Mouse (Mus musculus) right cerebral cortex, postnatal 10 days (tissue): ENCODE results near the gene Msln.

Experiments
- DNase-seq, 2 experiments: peaks; one replicate each; pipeline ENCODE4 v3.0.0; 2021; ENCODE audit warnings: low spot score in 2 of 2

The Msln gene

DNA sequence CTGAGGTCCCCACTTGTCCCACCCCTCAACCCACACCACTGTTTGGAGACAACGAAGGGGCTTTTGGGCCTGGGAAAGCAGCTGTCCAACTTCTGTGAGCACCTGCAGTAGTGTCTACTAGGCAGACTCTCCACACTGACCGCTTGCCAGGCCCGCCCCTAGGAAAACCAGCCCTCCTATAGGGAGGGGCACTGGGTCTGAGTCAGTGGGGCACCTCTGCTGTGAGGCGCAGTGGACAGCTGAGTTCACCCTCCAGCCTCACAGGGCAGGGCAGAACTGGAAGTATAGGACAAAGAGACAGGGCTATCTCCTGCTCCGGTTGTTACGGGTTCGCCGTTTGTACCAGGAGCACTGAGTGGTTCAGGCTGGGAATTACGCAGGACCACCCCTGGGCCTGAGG lies at the start of gene Msln:
TSS of gene Msln (minus strand) at position 138 of the 400 bp plus-strand sequence.
- no peak for DNase-seq

DNA sequence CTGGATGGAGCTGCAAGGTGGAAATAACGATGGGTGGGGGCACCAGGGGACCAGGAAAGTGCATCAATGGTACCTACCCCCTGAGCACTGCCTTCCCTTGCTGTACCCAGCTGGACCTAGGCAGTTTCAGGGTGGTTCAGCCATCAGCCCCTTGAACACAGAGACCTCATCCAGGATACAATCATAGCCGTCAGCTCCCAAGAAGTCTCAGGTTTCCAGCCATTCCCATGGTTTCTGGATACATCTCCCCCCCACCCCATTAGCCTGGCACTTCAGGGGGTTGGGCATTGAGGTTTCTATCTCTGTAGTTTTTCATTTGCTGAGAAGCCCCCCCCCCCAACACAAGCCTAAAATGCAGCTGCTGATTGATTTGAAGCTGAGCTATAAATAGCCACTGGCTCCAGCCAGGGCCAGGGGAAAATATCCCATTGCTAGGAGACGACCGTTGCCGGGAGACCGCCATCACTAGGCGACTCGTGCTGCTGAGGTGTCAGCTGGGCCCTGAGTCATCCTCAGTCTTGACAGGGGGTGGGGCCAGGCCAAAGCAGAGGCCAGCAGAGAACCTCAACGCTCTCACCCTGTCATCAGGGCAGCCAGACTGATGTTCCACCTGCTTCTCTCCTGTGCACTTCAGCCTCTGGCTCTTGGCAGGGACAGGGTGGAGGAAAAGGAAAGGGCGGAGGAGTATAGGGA lies 48.8 kb upstream of the Msln start:
- peak; percentile 91 to 96 for DNase-seq

DNA sequence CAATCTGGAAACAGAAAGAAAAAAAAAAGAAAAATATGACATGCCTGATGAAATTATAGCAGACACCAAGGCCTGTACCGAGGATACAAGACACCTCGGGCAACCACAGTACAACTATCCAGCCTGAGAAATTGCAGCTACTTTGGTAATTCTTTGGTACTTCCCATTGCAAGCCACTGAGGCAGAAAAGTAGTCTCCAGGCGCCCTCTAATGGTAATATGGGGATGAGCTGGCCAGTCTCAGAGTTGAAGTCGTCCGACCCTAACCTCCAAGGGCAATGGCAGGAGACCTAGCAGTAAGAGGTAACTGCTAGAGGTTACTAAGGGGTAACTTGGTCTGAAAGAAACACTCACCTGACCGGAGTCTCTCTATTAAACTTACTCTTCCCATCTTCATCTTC lies 46.9 kb upstream of the Msln start:
- peak; percentile 75 to 76 for DNase-seq

DNA sequence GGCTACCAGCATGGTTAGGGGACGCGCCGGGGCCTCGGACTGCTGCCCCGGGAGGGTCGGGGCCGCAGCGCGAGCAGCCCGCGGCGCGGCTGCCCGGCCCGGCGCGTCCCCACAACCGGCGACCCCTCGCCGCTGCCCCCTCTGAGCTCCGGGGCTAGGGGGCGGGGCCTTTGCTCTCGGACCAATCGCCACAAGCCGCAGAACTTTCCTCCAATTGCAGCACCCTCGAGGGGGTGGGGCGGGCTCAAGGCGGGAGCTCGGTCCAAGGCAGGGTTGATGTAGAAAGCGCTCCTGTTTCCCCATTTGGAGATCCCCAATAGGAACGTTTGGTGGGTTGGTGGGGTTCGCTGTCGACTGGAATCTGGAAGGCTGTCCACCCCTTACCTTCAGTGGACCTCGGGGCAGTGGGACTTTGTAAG lies 42.8 kb upstream of the Msln start, which contains the start of gene Metrn:
TSS of gene Metrn (minus strand) at position 186 of the 419 bp plus-strand sequence.
- peak; percentile 90 to 92 for DNase-seq

DNA sequence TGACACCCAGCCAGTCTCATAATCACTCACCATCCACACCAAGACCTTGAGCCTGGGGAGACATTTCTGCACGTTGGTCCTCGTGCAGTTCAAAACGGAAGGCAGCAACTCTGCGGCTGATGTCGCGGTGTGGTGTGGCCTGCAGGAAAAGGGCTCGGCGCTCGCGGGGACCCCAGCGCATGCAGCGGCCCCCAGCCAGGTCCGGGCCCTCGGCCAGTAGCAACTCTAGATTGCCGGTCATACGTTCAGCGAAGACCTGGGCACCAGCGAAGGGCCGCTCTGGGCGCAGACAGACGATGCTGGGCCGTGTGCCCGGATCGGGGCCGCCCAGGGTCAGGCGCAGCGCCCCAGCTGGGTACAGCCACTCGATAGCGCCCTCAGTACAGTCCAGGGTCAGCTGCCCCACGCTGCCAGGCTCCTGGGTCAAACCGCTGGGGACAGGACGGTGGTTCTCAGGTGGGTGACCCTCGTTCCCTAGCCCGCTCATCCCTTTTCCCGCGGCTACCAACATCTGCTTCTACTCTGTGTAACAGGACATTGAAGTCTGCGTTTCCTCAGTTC lies 42.1 kb upstream of the Msln start:
- DNase-seq, result peak; percentile 58 to 61

DNA sequence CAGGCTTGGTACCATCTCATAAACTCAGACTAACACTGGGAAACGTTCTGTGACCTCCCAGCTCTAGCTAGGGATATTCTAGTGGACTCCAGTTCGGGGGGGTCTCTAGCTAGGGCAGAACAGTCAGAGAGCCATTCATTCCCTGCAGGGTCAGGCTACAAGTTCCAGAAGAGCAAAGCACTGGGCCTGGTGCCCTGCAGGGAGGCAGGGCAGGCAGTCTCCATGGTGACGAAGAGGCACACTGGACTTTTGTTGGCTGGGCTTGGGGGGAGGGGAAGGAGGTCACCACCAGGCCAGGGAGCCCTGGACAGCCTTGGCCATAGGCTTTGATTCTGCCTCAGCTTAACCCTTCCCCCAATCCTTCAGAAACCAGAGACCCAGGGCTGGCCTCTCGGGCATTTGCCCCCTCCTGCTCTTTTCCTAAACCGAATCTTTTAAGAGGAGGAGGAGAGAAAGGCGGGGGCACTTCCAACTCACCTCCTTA lies 41.5 kb upstream of the Msln start, which contains the start of gene AC134908.4:
TSS of gene AC134908.4 (minus strand) at position 51 of the 484 bp plus-strand sequence.
- DNase-seq, result peak; percentile 83 to 85

DNA sequence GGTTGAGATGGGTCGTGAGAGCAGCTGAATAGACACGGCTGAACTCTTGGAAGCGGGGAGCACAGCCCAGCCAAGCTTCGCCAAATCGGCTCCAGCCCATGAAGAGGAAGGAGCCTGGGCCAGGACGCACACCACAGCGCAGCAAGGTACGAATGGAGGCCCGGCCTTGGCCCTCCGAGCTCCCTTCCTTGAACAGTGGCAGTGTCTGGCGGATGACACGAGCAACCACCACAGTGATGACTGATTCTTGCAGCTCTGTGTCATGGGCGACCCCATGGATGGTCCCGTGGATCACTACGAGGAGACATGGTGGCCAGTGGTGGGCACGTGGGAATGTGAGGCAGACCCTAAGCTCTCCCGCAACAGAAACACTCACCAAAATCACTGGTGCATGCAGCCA lies 40.8 kb upstream of the Msln start:
- DNase-seq, result no peak

DNA sequence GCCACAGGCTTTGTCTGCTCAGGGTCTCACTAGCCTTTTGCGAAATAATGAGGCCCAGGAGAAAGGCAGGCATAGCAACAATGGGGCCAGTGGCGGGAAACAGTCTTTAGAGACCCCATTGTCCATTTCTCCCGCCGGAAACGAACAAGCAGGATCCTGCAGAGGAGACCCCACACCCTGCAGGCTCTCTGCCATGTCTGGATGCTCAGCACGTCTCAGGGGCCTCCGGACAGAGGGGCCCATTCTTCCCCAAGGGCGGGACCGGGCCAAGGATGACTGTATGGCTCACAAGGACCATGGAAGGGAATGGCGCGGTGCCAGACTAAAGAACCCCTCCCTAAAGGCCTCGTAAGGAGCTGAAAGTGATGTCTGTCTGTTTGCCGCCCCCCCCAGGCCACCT lies 40.0 kb upstream of the Msln start:
- DNase-seq, result peak; percentile 61 to 73

DNA sequence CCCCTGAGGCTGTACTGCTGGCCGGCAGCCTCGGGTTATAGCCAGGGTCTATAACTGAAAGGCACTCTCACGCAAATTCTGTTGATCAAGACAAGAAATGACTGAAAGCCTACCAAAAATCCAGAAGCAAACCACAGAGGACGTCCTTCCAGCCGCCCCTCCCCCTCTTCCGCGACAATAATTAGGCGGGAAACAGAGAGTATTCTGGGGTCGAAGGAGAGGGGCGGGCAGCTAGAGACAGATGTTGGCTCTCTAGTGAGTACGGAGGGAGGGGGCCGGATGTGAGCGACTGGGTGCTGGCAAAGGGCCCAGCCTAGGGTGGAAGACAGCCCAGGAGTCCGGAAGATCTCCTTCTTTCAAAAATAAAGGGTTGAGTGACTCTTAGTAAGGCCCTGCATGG lies 38.4 kb upstream of the Msln start, which contains the start of gene Fam173a:
TSS of gene Fam173a (minus strand) at position 287 of the 400 bp plus-strand sequence.
- DNase-seq, result peak; percentile 89 to 93

DNA sequence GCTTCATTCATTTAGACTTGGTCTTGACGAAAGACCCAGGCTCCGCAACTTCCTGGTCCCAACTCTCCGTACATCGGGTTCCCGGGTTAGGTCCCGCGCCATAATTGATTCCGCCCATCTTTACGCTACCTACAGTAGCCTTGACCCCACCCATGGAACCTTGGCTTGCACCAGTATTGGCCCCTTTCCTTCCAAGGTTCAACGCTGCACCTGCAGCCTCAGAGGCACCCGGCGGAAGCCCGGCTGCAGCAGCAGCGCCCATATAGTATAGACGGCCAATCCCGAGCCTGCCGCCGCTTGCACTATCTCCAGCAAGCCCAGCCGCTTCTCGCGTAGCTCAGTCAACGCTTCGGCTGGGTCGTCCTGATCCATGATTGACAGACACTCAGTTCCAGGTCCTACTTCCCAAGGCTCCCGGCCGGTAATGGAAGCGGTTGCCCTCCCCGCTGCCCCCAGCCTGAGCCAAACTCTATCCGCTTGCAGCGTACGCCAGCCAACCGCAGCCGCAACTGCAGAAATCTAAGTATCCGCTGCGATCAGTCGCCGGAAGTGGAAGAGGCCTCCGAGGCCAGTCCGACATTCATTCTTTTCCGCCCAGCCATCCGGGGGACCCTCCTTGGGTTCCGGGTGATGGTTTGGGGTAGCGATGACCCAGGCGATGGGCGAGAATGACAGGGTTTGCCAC lies 37.8 kb upstream of the Msln start:
- DNase-seq, result peak; percentile 89 to 92

DNA sequence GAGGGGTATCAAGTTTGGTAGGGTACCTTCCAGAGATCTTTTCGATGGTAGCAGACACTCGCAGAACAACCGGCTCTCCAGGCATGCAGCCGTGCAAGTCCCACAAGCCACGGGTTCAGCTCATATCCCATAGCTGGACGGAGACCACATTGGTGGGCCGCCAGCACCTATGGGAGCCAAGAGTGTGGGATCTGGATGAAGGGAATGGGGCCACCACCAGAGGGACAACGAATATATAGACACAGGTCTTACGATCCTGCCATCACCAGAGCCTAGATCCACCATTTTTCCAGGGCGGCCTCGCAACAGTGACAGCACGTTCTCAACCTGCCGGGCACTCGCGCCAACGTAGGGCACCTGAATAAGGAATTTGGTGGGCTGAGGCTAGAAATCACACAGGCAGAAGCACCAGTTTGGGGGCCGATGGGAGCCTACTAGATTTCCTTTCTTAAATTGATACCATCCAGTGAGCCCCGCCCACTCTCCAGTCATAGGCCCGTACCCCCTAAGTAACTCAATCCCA lies 37.2 kb upstream of the Msln start:
- peak in 1 of 2 experiments; percentile 48 for DNase-seq

DNA sequence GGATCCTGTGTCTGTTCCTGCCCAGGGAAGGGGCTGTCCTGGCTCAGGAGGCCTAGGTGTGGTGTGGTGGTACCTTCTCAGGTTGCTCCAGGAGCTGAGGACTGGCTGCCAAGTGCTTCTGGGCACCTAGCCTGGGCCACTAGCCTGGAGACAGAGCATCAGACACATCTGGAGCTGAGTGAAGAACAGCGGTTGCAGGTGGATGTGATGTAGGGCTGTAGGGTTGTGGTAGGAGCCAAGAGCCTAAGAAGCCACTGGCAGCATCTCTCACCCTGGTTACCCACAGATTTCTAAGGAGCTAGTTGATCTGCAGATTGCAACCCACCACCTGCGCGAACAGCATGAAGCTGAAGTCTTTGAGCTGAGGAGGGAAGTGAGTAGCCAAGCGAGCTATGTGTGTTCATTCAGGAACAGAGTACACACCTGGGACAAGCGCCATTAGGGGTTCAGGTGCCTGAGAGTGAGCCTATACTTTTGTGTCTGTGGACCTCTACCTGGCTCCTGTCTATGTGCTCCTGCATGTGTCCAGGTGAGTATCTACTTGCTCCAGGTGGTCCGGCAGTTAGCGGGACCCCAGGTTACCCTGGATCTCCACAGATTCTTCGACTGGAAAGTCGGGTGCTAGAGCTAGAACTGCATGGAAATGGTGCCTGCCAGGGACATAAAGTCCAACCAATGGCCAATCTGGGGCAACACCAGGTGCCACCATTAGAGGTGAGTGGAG lies 32.8 kb upstream of the Msln start:
- DNase-seq, result no peak

DNA sequence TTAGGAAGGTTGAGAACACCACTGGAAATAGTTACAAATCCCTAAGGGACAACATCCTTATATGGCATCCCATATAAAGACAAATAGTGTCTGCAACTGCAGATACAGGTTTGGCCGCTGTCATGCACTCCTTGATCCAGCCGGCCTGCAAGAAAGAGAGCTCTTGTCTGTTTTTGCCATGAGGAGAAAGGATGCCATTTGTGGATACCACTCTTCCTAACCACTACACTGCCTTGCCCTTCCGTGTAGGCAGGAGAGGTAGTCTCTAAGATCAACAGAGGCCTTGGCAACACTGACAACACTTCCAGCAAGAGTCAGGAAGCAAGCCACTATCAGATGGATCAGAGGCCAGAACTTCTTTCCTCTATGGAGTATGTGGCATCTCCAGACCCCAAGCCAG lies 32.1 kb upstream of the Msln start, which contains the start of gene Ccdc78:
TSS of gene Ccdc78 (plus strand) at position 301 of the 400 bp plus-strand sequence.
- no peak for DNase-seq

DNA sequence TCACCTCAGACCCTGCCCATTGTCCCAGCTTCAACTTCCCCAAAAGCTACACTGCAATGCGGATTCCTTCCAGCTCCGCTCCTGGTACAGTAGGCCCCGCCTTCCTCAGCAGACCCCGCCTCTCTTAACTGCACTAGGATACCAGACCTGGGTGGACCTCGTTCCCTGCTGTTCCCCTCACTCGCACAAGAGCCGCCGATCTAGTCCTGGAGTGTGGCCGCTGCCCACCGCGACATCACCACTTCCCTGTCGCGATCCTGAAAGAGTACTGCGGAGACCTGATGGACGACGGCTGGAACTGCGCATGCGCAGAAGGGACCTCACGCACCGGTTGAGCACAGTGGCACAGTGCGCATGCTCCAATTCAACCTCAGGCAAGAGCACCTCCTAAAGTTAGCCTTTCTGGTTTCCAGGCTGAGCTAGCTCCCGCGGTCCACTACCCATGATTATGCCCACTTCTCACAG lies 31.1 kb upstream of the Msln start, which contains the start of gene Haghl:
TSS of gene Haghl (minus strand) at position 393 of the 465 bp plus-strand sequence.
- DNase-seq, result peak; percentile 97 to 98

DNA sequence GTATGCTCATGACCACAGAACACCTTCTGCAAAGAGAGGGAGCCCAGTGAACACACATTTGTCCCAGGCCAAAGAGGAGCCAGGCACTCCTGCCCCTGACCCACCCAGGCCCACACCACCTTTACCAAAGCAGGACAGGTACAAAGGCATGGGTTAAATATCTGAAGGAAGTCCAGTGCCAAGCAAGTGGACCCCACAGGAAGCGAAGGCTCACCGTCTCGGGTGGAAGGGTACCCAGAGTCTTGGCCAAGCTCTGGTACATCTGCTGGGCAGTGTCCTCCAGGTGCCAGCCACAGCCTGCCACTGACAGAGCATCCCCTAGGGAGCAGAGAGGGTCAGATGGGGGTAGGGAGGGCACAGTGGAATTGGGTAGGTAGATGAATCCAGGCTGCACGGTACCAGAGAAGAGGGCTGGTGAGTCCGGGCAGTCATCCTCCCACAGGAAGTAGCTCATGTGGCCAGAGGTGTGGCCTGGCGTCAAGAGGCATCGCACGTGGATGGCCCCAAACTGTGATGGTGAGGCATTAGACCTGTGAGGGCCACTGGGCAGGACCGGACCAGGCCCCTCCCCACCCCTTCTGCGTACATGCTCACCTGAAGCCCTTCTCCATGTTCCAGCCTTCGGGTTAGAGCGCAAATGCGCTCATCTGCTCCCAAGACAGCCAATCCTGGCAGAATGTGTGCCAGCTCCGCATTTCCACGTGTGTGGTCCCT lies 29.8 kb upstream of the Msln start:
- peak in 1 of 2 experiments; percentile 52 for DNase-seq

DNA sequence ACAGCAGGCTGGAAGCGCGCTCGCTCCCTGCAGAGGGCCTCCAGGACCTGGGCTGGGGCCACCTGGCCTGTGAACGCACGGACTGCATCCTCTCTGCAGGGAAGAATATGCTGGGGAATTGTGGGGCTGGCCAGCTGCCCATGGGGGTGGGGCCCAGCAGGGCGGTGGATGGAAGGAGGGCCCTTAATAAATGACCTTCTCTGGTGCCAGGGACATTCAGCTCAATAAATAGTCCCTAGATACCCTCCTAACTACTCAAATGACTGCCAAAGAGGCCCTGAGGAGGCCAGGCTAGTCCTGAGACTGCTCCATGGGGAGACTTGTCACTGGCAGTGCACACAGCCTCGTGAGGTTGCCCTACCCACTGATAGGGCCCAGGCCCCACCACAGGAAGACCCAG lies 28.9 kb upstream of the Msln start:
- peak in 1 of 2 experiments; percentile 39 for DNase-seq

DNA sequence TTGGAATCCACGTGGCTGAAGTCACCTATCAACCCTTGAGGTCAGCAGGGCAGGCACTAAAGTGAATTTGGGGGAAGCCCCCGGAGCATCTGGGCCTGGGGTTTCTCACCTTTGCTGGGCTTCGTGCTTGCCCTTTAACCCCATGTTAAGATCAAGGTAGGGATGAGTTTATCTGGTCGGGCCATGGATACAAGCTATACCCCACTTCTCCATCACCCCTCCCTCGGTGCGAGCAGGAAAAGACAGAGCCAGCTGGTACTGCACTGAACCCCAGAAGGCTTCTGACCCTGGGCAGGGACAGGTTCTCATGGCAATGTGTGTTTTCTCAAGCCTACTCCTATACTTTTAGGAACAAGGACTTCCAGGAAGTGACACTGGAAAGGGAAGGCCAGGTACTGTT lies 27.2 kb upstream of the Msln start:
- DNase-seq, result no peak

DNA sequence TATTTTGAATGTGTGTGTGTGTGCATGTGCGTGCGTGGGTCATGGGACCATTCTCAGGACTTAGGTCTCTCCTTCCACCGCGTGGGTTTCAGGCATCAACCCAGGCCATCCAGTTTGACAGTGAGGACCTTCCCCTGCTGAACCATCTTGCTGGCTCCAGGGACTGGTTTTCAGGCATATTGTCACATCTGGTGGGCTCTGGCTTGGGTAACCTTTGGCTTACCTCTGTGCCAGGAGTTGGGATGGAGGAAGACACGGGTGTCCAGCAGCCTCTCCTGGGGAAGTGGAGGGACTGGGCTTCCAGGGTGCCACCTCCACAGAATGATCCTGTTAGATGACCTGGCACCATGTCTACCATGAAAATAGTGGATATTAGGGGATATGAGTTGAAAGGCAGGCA lies 23.8 kb upstream of the Msln start:
- no peak for DNase-seq

DNA sequence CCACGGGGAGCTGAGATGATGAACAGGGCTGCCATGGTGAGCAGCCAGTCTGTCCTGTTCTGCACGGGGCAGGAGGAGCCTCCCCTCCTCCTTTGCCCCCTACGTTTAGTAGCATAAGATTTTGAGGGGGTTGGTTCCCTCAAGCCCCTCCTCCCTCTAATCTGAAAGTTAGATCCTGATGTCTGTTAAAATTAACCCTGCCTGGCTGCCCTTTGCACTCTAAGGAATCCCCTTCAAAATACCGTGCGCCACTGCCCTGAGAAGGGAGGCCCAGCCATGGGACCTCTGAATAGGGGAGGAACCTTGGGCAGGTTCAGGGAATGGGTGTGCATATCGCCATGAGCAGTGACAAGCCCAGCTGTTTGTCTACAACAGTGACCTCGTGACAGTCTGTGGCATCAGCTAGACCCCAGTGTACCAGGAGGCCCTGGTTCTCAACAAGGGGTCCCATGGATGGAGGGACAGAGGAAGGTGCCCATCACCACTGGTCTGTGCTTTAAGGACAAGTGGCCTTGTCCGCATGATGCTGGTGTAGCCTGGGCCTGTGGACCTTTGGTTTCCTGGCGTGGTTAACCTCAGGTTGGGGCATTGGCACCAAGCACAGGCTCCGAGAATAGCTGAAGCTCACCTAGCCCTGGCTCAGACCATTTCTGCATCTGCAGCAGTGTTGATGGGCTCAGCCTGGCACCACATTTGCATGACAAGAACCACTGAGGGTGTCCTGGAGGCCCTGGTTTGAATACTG lies 21.3 kb upstream of the Msln start:
- no peak for DNase-seq
